Mouse (Mus musculus) stomach, embryonic 14.5 days (tissue): ENCODE results near the gene Senp1. TPM values are rescaled to one million over a fixed set of nuclear protein-coding genes. Genes with fewer than 3 reads are reported as not detected.

Experiments used
- ATAC-seq: fragments of 200-750 bp; cut with Nextera tagmentation; 2 replicates; pipeline ENCODE4 v1.8.0; 2017; ENCODE audit warnings: low read depth, moderate TSS enrichment; ENCODE audit not compliant: insufficient number of reproducible peaks, insufficient read depth, low FRiP score
- H3K27ac ChIP-seq: fragments of 300-500 bp; sonication (generic); 2 replicates; pipeline ENCODE4 v1.5.1; 2014; ENCODE audit warnings: mild to moderate bottlenecking, low read length, moderate library complexity, mixed read lengths
- H3K27me3 ChIP-seq: fragments of 300-500 bp; sonication (generic); 2 replicates; pipeline ENCODE4 v1.6.1; 2014; ENCODE audit warnings: low read length, control low read depth, mixed read lengths; ENCODE audit not compliant: control insufficient read depth, insufficient read depth
- H3K36me3 ChIP-seq: fragments of 300-500 bp; sonication (generic); 2 replicates; pipeline ENCODE4 v1.6.1; 2014; ENCODE audit warnings: mild to moderate bottlenecking, control low read depth, low read length, moderate library complexity, mixed read lengths; ENCODE audit not compliant: control insufficient read depth, insufficient read depth
- H3K4me1 ChIP-seq: fragments of 300-500 bp; sonication (generic); 2 replicates; pipeline ENCODE4 v1.6.1; 2014; ENCODE audit warnings: low read length, control low read depth, mixed read lengths; ENCODE audit not compliant: control insufficient read depth, insufficient read depth
- H3K4me2 ChIP-seq: fragments of 300-500 bp; sonication (generic); replicated peaks from 2 replicates; pipeline ENCODE4 v1.6.1; 2014; ENCODE audit warnings: low read depth, low read length, control low read depth
- H3K4me3 ChIP-seq: fragments of 300-500 bp; sonication (generic); 2 replicates; pipeline ENCODE4 v1.5.1; 2014; ENCODE audit warnings: low read depth, low read length, control low read depth
- H3K9ac ChIP-seq: fragments of 300-500 bp; sonication (generic); replicated peaks from 2 replicates; pipeline ENCODE4 v1.6.1; 2014; ENCODE audit warnings: low read depth, mild to moderate bottlenecking, control low read depth, low read length, moderate library complexity, mixed read lengths
- H3K9me3 ChIP-seq: fragments of 300-500 bp; sonication (generic); 2 replicates; pipeline ENCODE4 v1.6.1; 2016; ENCODE audit warnings: low read depth, low read length, control low read depth; ENCODE audit not compliant: control insufficient read depth
- WGBS: fragments of 180-500 bp; shearing (Covaris S2); extraction: QIAGEN DNeasy Blood & Tissue Kit; methylation state at CpG from one replicate; pipeline ENCODE4 v1.1.7; 2014; 5-methylcytosine and 5-hydroxymethylcytosine counted together
- polyA plus RNA-seq: library from polyadenylated mRNA; unstranded; fragments of >200 nt; fragmentation: Nextera tagmentation; extraction: Ambion mirVana; gene quantifications from 2 replicates; pipeline ENCODE4 v1.2.1, GENCODE M21; 2014

The Senp1 gene
- polyA plus RNA-seq, 1 experiment from 2014 or later, result 35.5 TPM

- Histone ChIP-seq H3K9me3 (no peaks in the 10 kb centered on the region), H3K27ac (no peak overlapping the region), H3K9ac (no peak overlapping the region), H3K27me3 (no peaks in the 10 kb centered on the region), H3K4me3 (no peak overlapping the region), H3K4me1 (no peaks in the 10 kb centered on the region), H3K36me3 (peaks cover 4% of the 10 kb centered on the region; the same call in 1 of the 2 replicates), H3K4me2 (no peak overlapping the region)
- ATAC-seq, result no peak
- WGBS, result 90% methylated on average over 10 of the region's 10 CpGs
Measured at GRCm38 (mm10) chr15:98114852-98115778, 21.6 kb upstream of the Senp1 start.

GRCm38 (mm10) chr15:98114098-98114851 is 20.7 kb upstream of the Senp1 start:
- no peak for ATAC-seq
- Histone ChIP-seq H3K9me3 (no peaks in the 10 kb centered on the region), H3K27me3 (no peaks in the 10 kb centered on the region), H3K4me1 (no peaks in the 10 kb centered on the region), H3K4me2 (no peak overlapping the region), H3K27ac (no peak overlapping the region), H3K36me3 (peaks cover 4% of the 10 kb centered on the region; the same call in 1 of the 2 replicates), H3K4me3 (no peak overlapping the region), H3K9ac (no peak overlapping the region)
- WGBS, result 81% methylated on average over 10 of the region's 10 CpGs

- no peaks in the 10 kb centered on the region for H3K9me3 ChIP-seq
- no peak overlapping the region for H3K4me2 ChIP-seq
- H3K4me3 ChIP-seq, result no peak overlapping the region
- 69% methylated on average over 5 of the region's 5 CpGs for WGBS
- peaks cover 4% of the 10 kb centered on the region; the same call in 1 of the 2 replicates for H3K36me3 ChIP-seq
- no peaks in the 10 kb centered on the region for H3K4me1 ChIP-seq
- no peak overlapping the region for H3K9ac ChIP-seq
- H3K27ac ChIP-seq, result no peak overlapping the region
- ATAC-seq, result no peak
- H3K27me3 ChIP-seq, result no peaks in the 10 kb centered on the region
Measured at GRCm38 (mm10) chr15:98111791-98112190, 18.2 kb upstream of the Senp1 start.

GRCm38 (mm10) chr15:98108297-98109152 is 15.0 kb upstream of the Senp1 start:
- Histone ChIP-seq H3K27me3 (no peaks in the 10 kb centered on the region), H3K9me3 (no peaks in the 10 kb centered on the region), H3K27ac (peak overlapping the region; percentile 57; the same call in 1 of the 2 replicates), H3K36me3 (no peaks in the 10 kb centered on the region; the same call in 1 of the 2 replicates), H3K4me3 (peak overlapping the region; percentile 63), H3K9ac (peak overlapping the region; percentile 71), H3K4me1 (no peaks in the 10 kb centered on the region), H3K4me2 (peak overlapping the region; percentile 65)
- peak; percentile 95 for ATAC-seq
- under 1% methylated on average over 37 of the region's 37 CpGs for WGBS

GRCm38 (mm10) chr15:98107703-98108296 is 14.3 kb upstream of the Senp1 start:
- 29% methylated on average over 11 of the region's 11 CpGs for WGBS
- Histone ChIP-seq H3K9me3 (no peaks in the 10 kb centered on the region), H3K4me3 (peak overlapping the region; percentile 63), H3K27ac (no peak overlapping the region; the same call in 1 of the 2 replicates), H3K4me1 (no peaks in the 10 kb centered on the region), H3K4me2 (peak overlapping the region; percentile 65), H3K36me3 (no peaks in the 10 kb centered on the region; the same call in 1 of the 2 replicates), H3K9ac (peak overlapping the region; percentile 71; the same call in 1 of the 2 replicates), H3K27me3 (no peaks in the 10 kb centered on the region)
- no peak for ATAC-seq

GRCm38 (mm10) chr15:98107230-98107629 is 13.7 kb upstream of the Senp1 start:
- Histone ChIP-seq H3K27ac (no peak overlapping the region; the same call in 1 of the 2 replicates), H3K27me3 (no peaks in the 10 kb centered on the region), H3K9me3 (no peaks in the 10 kb centered on the region), H3K4me2 (0 out of 2 replicates have a peak overlapping the region, but pooled peaks have one; percentile 65), H3K4me3 (no peak overlapping the region), H3K4me1 (no peaks in the 10 kb centered on the region), H3K9ac (no peak overlapping the region), H3K36me3 (no peaks in the 10 kb centered on the region; the same call in 1 of the 2 replicates)
- ATAC-seq, result no peak
- 68% methylated on average over 6 of the region's 6 CpGs for WGBS

- Histone ChIP-seq H3K27ac (no peak overlapping the region), H3K4me3 (no peak overlapping the region), H3K27me3 (no peaks in the 10 kb centered on the region), H3K9me3 (no peaks in the 10 kb centered on the region), H3K4me1 (no peaks in the 10 kb centered on the region), H3K9ac (no peak overlapping the region), H3K4me2 (no peak overlapping the region), H3K36me3 (no peaks in the 10 kb centered on the region)
- no peak for ATAC-seq
- WGBS, result 64% methylated on average over 6 of the region's 6 CpGs
Measured at GRCm38 (mm10) chr15:98106506-98106905, 13.0 kb upstream of the Senp1 start.
